Mouse (Mus musculus): ENCODE results near the gene Atp6v1c2.

GRCm38 (mm10) chr12:17290569-17290968 lies 38.6 kb downstream of the Atp6v1c2 start:
- TF ChIP-seq CTCF (IDR thresholded peaks at IDR 0.05; ENCODE audit: borderline replicate concordance, control insufficient read depth, extremely low read depth, insufficient read depth, low read length, poor library complexity) = no peak
- TF ChIP-seq POLR2A (IDR thresholded peaks at IDR 0.05; ENCODE audit: control insufficient read depth, extremely low read depth, insufficient read depth, low read length, poor library complexity) = no peak
